Mouse (Mus musculus): ENCODE results near the gene Gm28171. TPM values are rescaled to one million over a fixed set of nuclear protein-coding genes. Genes with fewer than 3 reads are reported as not detected.
"Not testable (repeated sequence)": the region's sequence is repeated elsewhere in the genome, so short reads cannot be mapped to it uniquely, and the experiment has no call there.

Gm28171 gene
- not detected in 2 replicates for polyA plus RNA-seq (2015; fragmentation: Nextera tagmentation; extraction: Ambion mirVana)

DNA sequence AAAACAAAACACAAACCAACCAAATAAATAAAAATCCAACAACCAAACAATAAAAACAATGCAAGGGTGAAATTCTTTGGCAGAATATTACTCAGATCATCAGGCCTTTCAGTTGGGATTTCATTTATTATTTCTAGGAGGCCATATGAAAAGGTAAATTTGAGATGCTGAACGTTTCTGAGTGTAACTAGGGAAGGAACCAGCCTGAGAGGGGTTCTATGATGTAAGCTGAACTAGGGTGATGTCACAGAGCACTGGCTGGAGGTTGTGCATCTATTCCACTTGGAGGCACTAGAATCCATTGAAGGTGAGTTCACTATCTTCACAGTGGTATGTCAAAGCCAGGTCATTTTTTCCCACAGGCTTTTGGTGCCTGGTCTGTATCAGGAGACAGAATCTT, at the start of gene Gm28171:
TSS of gene Gm28171 (plus strand) at position 301 of the 400 bp plus-strand sequence.
- H3K4me3 ChIP-seq (replicated peaks; ENCODE audit: low read depth, low read length); H3K36me3 ChIP-seq (ENCODE audit: insufficient read depth, low read length); H3K27me3 ChIP-seq (ENCODE audit: insufficient read depth, low read length); DNase-seq (ENCODE audit: low spot score); ATAC-seq (replicated peaks; ENCODE audit: low FRiP score, low read depth); H3K9ac ChIP-seq (ENCODE audit: low read depth, low read length); H3K4me2 ChIP-seq (ENCODE audit: low read length); H3K27ac ChIP-seq; H3K4me1 ChIP-seq (replicated peaks; ENCODE audit: insufficient read depth, low read length); H3K9me3 ChIP-seq (replicated peaks; ENCODE audit: low read length): not testable (repeated sequence)
- WGBS = no CpG with 5 or more reads among the region's 1 CpGs

Other genes with a start within 250 kb of the Gm28171 start
- gene Gm21854, start 136.4 kb upstream of the Gm28171 start, polyA plus RNA-seq (2015; fragmentation: Nextera tagmentation; extraction: Ambion mirVana) = not detected in 2 replicates
- not detected in 2 replicates for gene Gm20914, start 67.4 kb upstream of the Gm28171 start, polyA plus RNA-seq (2015; fragmentation: Nextera tagmentation; extraction: Ambion mirVana)
- not detected in 2 replicates for gene Gm21778, start 149.1 kb downstream of the Gm28171 start, polyA plus RNA-seq (2015; fragmentation: Nextera tagmentation; extraction: Ambion mirVana)